Mouse (Mus musculus) liver, adult 2 months (tissue): ENCODE measurements around the gene Ddr2. TPM values are rescaled to one million over a fixed set of nuclear protein-coding genes. Genes with fewer than 3 reads are reported as not detected.
"Not testable (repeated sequence)": the region's sequence is repeated elsewhere in the genome, so short reads cannot be mapped to it uniquely, and the experiment has no call there.

Experiments
- DNase-seq: peaks from one replicate; pipeline ENCODE4 v3.0.0-alpha.2; 2011; ENCODE audit warnings: low read depth, low spot score; ENCODE audit errors: extremely low read depth
- H3K27ac ChIP-seq: fragments of 200-500 bp; replicated peaks from 2 replicates; pipeline ENCODE4 v1.5.1; 2012; ENCODE audit warnings: low read depth, mild to moderate bottlenecking, control low read depth, inconsistent platforms, low read length; ENCODE audit not compliant: insufficient read depth
- H3K27me3 ChIP-seq: fragments of 200-500 bp; 2 replicates; pipeline ENCODE4 v1.6.1; 2012; ENCODE audit warnings: mild to moderate bottlenecking, moderate library complexity, low read length, inconsistent platforms; ENCODE audit not compliant: control insufficient read depth, insufficient read depth
- H3K36me3 ChIP-seq: fragments of 200-500 bp; 2 replicates; pipeline ENCODE4 v1.6.1; 2012; ENCODE audit warnings: low read length, inconsistent platforms; ENCODE audit not compliant: control insufficient read depth, insufficient read depth
- H3K4me1 ChIP-seq: fragments of 200-500 bp; 2 replicates; pipeline ENCODE4 v1.6.1; 2011; ENCODE audit warnings: low read length; ENCODE audit not compliant: control insufficient read depth, insufficient read depth
- H3K4me3 ChIP-seq: fragments of 200-500 bp; 2 replicates; pipeline ENCODE4 v1.5.1; 2011; ENCODE audit warnings: low read depth, mild to moderate bottlenecking, control low read depth, low read length, moderate library complexity; ENCODE audit not compliant: insufficient read depth
- H3K79me2 ChIP-seq: fragments of 200-500 bp; 2 replicates; pipeline ENCODE4 v1.6.1; 2012; ENCODE audit warnings: inconsistent platforms, mild to moderate bottlenecking, low read length, moderate library complexity; ENCODE audit not compliant: control insufficient read depth, insufficient read depth
- H3K9ac ChIP-seq: fragments of 200-500 bp; 2 replicates; pipeline ENCODE4 v1.6.1; 2012; ENCODE audit warnings: low read depth, mild to moderate bottlenecking, control low read depth, inconsistent platforms, low read length
- CTCF ChIP-seq: fragments of 200-500 bp; IDR thresholded peaks from 2 replicates; pipeline ENCODE4 v1.5.1; 2011; ENCODE audit warnings: low read depth, low read length, control low read depth
- POLR2A ChIP-seq: fragments of 200-500 bp; IDR thresholded peaks from 2 replicates; pipeline ENCODE4 v1.6.1; 2011; ENCODE audit warnings: low read length, control low read depth; ENCODE audit not compliant: insufficient read depth; ENCODE audit errors: extremely low read depth
- WGBS: fragments of 180-500 bp; shearing (Covaris S2); methylation state at CpG from one replicate; pipeline ENCODE4 v1.1.7; 2018; 5-methylcytosine and 5-hydroxymethylcytosine counted together
- polyA plus RNA-seq: library from polyadenylated mRNA; depleted of rRNA; stranded (reverse); fragments of >200 nt; gene quantifications from 2 replicates; pipeline ENCODE4 v1.2.3, GENCODE M21; 2012
- total RNA-seq: library from RNA; depleted of rRNA; stranded (reverse); fragments of >200 nt; gene quantifications from 2 replicates; pipeline ENCODE4 v1.2.3, GENCODE M21; 2014

Ddr2 gene
- total and polyA plus RNA-seq, 2 experiments: 1.4 to 3.0 TPM

DNA sequence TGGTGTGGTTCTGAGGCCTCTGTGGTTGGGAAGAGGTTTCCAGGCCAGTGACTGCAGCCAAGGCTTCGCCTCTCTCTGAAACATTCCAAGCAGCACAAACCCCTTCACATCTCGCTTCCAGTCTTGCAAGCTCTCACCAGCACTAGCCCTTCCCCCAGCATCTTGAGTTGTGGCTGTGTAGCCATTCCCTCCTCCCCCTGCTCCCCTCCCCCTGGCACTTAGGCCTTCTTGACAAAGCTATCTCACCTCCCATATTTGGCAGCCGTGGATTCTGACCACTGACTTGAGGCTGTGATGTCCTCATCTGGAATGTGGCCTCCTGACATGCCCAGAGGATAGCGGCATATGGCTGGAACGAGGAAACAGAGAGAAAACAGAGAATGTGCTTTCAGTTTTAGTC, 104.0 kb downstream of the Ddr2 start:
- DNase-seq: peak; percentile 41
- H3K4me3 ChIP-seq: no peak overlapping the region
- H3K27ac ChIP-seq: no peak overlapping the region
- H3K4me1 ChIP-seq: no peaks in the 10 kb centered on the region
- H3K79me2 ChIP-seq: no peaks in the 10 kb centered on the region
- TF ChIP-seq CTCF (no peak), POLR2A (no peak)
- no peak overlapping the region for H3K9ac ChIP-seq
- WGBS: 66% methylated on average over 5 of the region's 5 CpGs
- H3K36me3 ChIP-seq: no peaks in the 10 kb centered on the region
- H3K27me3 ChIP-seq: no peaks in the 10 kb centered on the region

DNA sequence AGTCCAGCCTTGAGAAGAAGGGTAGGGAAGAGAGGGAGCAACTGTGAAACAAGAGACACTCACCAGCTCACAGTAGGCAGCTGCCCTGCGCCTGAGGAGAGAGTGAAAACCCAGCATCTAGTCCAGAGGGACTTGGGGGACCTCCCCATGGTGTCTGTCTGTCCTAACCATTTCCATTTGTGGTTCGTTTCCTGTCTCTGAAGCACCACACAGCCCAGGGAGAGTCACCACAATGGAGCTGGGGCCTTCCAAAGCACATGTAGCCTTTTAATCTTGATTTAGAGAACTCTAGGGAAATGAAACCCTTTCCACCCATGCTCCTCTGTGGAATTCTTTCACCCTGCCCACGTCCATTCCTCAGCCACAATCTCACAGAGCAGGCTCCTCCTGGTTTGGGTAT, 105.3 kb downstream of the Ddr2 start:
- Histone ChIP-seq H3K79me2 (no peaks in the 10 kb centered on the region), H3K27me3 (no peaks in the 10 kb centered on the region), H3K27ac (no peak overlapping the region), H3K9ac (no peak overlapping the region), H3K4me3 (no peak overlapping the region), H3K4me1 (no peaks in the 10 kb centered on the region), H3K36me3 (no peaks in the 10 kb centered on the region)
- WGBS: 71% methylated on average over 3 of the region's 3 CpGs
- TF ChIP-seq POLR2A (no peak), CTCF (no peak)
- DNase-seq: no peak

DNA sequence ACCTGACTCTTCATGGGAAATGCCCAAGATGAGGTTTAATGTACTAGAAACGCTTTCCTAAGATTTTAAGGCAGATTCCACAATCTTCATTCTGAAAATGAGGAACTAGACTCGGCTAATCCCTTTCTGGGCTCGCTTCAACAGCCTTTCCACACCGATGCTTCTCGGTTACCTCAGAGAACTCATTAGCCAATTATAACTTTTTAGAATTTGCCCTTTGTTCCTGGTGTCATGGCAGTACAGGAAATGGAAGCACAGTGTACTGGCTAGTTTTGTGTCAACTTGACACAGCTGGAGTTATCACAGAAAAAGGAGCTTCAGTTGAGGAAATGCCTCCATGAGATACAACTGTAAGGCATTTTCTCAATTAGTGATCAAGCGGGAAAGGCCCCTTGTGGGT, 116.7 kb downstream of the Ddr2 start:
- H3K36me3 ChIP-seq, H3K27ac ChIP-seq, H3K4me3 ChIP-seq, H3K79me2 ChIP-seq, DNase-seq, H3K27me3 ChIP-seq, H3K9ac ChIP-seq, H3K4me1 ChIP-seq: not testable (repeated sequence)
- 90% methylated on average over 6 of the region's 6 CpGs for WGBS

DNA sequence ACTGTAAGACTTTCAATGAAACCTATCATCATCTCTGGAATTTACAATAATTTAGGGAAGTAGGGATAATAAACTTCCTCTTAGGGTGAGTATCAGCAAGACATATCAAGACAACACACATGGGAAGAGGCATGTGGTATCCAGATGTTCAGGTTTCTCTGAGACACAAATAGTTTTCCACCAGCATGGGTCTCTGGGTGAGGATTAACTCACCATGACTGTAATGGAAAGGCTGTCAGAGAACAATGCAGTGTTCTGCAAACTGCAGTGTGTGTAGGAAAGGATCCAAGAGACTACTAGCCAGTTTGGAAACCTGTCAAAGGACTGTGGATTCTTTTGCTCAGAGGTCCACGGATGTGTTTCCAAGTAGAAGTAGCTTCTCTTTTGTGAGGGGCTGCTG, 124.4 kb downstream of the Ddr2 start:
- Histone ChIP-seq H3K4me1 (no peaks in the 10 kb centered on the region), H3K36me3 (no peaks in the 10 kb centered on the region), H3K4me3 (no peak overlapping the region), H3K9ac (no peak overlapping the region), H3K27me3 (no peaks in the 10 kb centered on the region), H3K27ac (no peak overlapping the region), H3K79me2 (no peaks in the 10 kb centered on the region)
- no peak for DNase-seq
- no peak for TF ChIP-seq POLR2A
- no peak for TF ChIP-seq CTCF
- WGBS: 54% methylated on average over 1 of the region's 1 CpGs

DNA sequence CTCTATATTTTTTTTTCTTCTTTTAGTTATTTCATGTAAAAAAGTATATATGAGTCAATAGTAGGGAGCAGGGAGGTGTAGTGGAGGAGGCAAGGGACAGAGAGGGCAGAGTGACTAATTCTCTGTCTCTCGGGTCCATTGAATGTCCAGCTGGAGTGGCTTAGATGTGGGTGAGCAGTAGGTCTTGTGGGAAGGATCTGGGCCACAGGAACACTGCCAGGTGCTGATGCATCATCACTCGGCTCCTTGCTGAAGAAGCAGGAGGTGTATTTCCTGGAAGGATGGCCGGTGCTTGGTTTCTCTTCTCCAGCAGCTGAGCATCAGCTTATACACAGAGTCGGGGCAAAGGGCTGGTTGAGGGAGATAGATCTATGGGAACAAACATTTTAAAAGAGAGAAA, 132.9 kb downstream of the Ddr2 start:
- no peaks in the 10 kb centered on the region for H3K79me2 ChIP-seq
- H3K27ac ChIP-seq: no peak overlapping the region
- H3K9ac ChIP-seq: no peak overlapping the region
- no peaks in the 10 kb centered on the region for H3K27me3 ChIP-seq
- DNase-seq: no peak
- whole genome bisulfite sequencing: 82% methylated on average over 4 of the region's 4 CpGs
- no peak overlapping the region for H3K4me3 ChIP-seq
- TF ChIP-seq CTCF (no peak), POLR2A (no peak)
- no peaks in the 10 kb centered on the region for H3K4me1 ChIP-seq
- H3K36me3 ChIP-seq: no peaks in the 10 kb centered on the region

DNA sequence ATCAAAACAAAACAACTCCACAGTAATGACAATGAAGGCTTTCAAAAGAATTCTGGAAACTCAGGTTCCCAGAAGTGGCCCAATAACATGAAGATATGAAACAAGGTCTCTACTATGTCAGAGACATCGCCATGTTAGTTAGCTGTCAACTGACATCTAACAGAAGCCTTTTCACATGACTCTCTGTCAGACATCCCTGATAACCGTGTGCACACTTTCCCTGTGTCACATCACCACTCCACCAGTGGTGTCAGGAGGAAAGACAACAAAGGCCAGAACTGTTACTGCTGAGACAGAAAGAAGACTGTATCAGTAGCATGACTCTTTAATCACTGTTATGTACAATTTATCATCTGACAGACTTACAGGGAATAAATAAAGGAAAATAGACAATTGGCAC, 138.6 kb downstream of the Ddr2 start:
- WGBS: 82% methylated on average over 2 of the region's 2 CpGs
- Histone ChIP-seq H3K4me1 (peaks cover 5% of the 10 kb centered on the region), H3K36me3 (no peaks in the 10 kb centered on the region; the same call in 1 of the 2 replicates), H3K79me2 (peaks cover 3% of the 10 kb centered on the region; the same call in 1 of the 2 replicates), H3K4me3 (no peak overlapping the region), H3K27me3 (no peaks in the 10 kb centered on the region), H3K27ac (no peak overlapping the region), H3K9ac (no peak overlapping the region)
- TF ChIP-seq CTCF (no peak), POLR2A (no peak)
- DNase-seq: no peak
